Mouse (Mus musculus) midbrain, postnatal 0 days (tissue): Measurements from ENCODE around the gene Zc3h12b. TPM values are rescaled to one million over a fixed set of nuclear protein-coding genes. Genes with fewer than 3 reads are reported as not detected.
"Not testable (repeated sequence)": the region's sequence is repeated elsewhere in the genome, so short reads cannot be mapped to it uniquely, and the experiment has no call there.

Experiments used
- ATAC-seq: fragments of 200-750 bp; cut with Nextera tagmentation; 2 replicates; pipeline ENCODE4 v1.8.0; 2017; ENCODE audit warnings: moderate number of reproducible peaks, mild to moderate bottlenecking, moderate TSS enrichment, moderate library complexity; ENCODE audit not compliant: low FRiP score
- DNase-seq: peaks from one replicate; pipeline ENCODE4 v3.0.0-alpha.2; 2015; ENCODE audit warnings: low spot score
- H3K27ac ChIP-seq: fragments of 300-500 bp; sonication (generic); 2 replicates; pipeline ENCODE4 v1.5.1; 2014; ENCODE audit warnings: low read depth, mild to moderate bottlenecking, low read length, mixed read lengths
- H3K27me3 ChIP-seq: fragments of 300-500 bp; sonication (generic); 2 replicates; pipeline ENCODE4 v1.6.1; 2014; ENCODE audit warnings: low read length, control low read depth, mixed read lengths; ENCODE audit not compliant: insufficient read depth
- H3K36me3 ChIP-seq: fragments of 300-500 bp; sonication (generic); 2 replicates; pipeline ENCODE4 v1.6.1; 2014; ENCODE audit warnings: low read length, control low read depth, mixed read lengths; ENCODE audit not compliant: insufficient read depth
- H3K4me1 ChIP-seq: fragments of 300-500 bp; sonication (generic); 2 replicates; pipeline ENCODE4 v1.6.1; 2014; ENCODE audit warnings: mild to moderate bottlenecking, control low read depth, antibody characterized with exemption, low read length, mixed read lengths; ENCODE audit not compliant: insufficient read depth
- H3K4me2 ChIP-seq: fragments of 300-500 bp; sonication (generic); 2 replicates; pipeline ENCODE4 v1.6.1; 2014; ENCODE audit warnings: low read depth, mild to moderate bottlenecking, low read length, mixed read lengths; ENCODE audit not compliant: poor library complexity, severe bottlenecking
- H3K4me3 ChIP-seq: fragments of 300-500 bp; sonication (generic); 2 replicates; pipeline ENCODE4 v1.5.1; 2014; ENCODE audit warnings: low read depth, mild to moderate bottlenecking, low read length, moderate library complexity
- H3K9ac ChIP-seq: fragments of 300-500 bp; sonication (generic); replicated peaks from 2 replicates; pipeline ENCODE4 v1.6.1; 2014; ENCODE audit warnings: mild to moderate bottlenecking, low read length, moderate library complexity, mixed read lengths; ENCODE audit not compliant: poor library complexity, severe bottlenecking
- H3K9me3 ChIP-seq: fragments of 300-500 bp; sonication (generic); 2 replicates; pipeline ENCODE4 v1.6.1; 2016; ENCODE audit warnings: low read length, control low read depth
- CTCF ChIP-seq: IDR thresholded peaks from 2 replicates; pipeline ENCODE4 v1.5.1; 2016; ENCODE audit warnings: antibody characterized with exemption, mild to moderate bottlenecking
- WGBS: fragments of 180-500 bp; shearing (Covaris S2); extraction: QIAGEN DNeasy Blood & Tissue Kit; methylation state at CpG from one replicate; pipeline ENCODE4 v1.1.7; 2014; 5-methylcytosine and 5-hydroxymethylcytosine counted together
- polyA plus RNA-seq: library from polyadenylated mRNA; unstranded; fragments of >200 nt; fragmentation: Nextera tagmentation; extraction: Ambion mirVana; gene quantifications from 2 replicates; pipeline ENCODE4 v1.2.1, GENCODE M21; 2015
- total RNA-seq: library from RNA; depleted of rRNA; stranded (reverse); fragments of >200 nt; gene quantifications from 2 replicates; pipeline ENCODE4 v1.2.3, GENCODE M21; 2014

Gene Zc3h12b
- total and polyA plus RNA-seq, 2 experiments from 2014 or later, result 4.0 to 12.7 TPM

GRCm38 (mm10) chrX:95950776-95951175 lies 239.3 kb downstream of the Zc3h12b start:
- DNase-seq (peak; percentile 51), ATAC-seq (no peak)
- WGBS, result 49% methylated on average over 3 of the region's 3 CpGs
- Histone ChIP-seq H3K36me3 (peaks cover 2% of the 10 kb centered on the region; the same call in 1 of the 2 replicates), H3K4me3 (no peak overlapping the region), H3K4me2 (no peak overlapping the region), H3K27me3 (no peaks in the 10 kb centered on the region), H3K9ac (no peak overlapping the region), H3K9me3 (no peaks in the 10 kb centered on the region), H3K4me1 (no peaks in the 10 kb centered on the region), H3K27ac (no peak overlapping the region)
- peak; percentile 73 for TF ChIP-seq CTCF

DNA sequence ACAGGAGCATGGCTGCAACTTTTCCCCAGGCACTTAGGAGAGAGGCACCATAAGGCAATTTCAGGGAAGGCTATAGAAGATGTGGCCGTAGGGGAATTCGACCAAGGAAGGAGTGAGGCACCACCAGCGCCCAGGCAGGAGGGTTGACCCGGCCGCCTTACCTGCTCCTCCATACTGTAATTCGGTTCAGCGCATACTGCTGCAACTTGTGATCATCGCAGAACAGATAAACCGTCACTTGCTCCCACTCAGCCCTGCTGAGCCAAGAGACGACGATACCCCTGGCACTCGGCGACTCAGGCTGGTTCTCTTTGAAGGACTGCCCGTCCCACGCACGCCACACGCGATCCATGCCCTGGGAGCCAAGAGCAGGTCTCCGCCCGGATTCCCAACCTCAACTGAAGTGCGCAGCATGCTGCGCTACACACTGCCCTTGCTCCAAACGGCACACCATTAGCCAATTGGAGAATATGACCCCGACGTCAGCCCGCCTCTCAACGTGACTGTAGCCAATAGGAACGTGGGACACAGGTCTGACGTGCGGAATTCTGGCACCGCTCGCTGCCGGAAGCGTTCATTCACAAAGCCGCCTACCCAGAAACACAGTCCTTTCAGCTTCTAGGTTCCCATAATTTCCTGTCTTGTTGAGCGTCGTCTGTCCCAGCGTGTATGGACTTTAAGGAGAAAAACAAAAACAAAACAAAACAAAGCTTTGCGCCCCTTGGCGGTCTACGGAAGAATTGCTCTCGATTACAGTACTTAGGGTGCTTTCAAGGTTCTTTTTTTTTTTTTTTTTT lies 245.2 kb downstream of the Zc3h12b start, which contains the start of gene Las1l:
TSS of gene Las1l (minus strand) at position 466 of the 797 bp plus-strand sequence.
- Histone ChIP-seq H3K9me3 (no peaks in the 10 kb centered on the region), H3K36me3 (no peaks in the 10 kb centered on the region), H3K9ac (peak within 1 kb of the TSS; percentile 46), H3K27ac (peak within 1 kb of the TSS; percentile 47; the same call in 1 of the 2 replicates), H3K4me3 (peak within 1 kb of the TSS; percentile 50), H3K4me1 (no peaks in the 10 kb centered on the region), H3K27me3 (no peaks in the 10 kb centered on the region), H3K4me2 (peak within 1 kb of the TSS; percentile 53)
- ATAC-seq (peak; percentile 100), DNase-seq (peak; percentile 96)
- 26% methylated on average over 42 of the region's 42 CpGs for WGBS
- TF ChIP-seq CTCF, result peak; percentile 62

GRCm38 (mm10) chrX:95957461-95957860 lies 246.0 kb downstream of the Zc3h12b start:
- WGBS, result 38% methylated on average over 11 of the region's 11 CpGs

GRCm38 (mm10) chrX:95963366-95963765 lies 251.9 kb downstream of the Zc3h12b start:
- no peak overlapping the region for H3K4me3 ChIP-seq
- no peaks in the 10 kb centered on the region for H3K27me3 ChIP-seq
- no peak overlapping the region for H3K27ac ChIP-seq
- ATAC-seq (no peak), DNase-seq (no peak)
- no peaks in the 10 kb centered on the region for H3K4me1 ChIP-seq
- no peaks in the 10 kb centered on the region for H3K9me3 ChIP-seq
- no peak overlapping the region for H3K4me2 ChIP-seq
- TF ChIP-seq CTCF, result no peak
- 85% methylated on average over 2 of the region's 2 CpGs for WGBS
- no peaks in the 10 kb centered on the region for H3K36me3 ChIP-seq
- H3K9ac ChIP-seq, result no peak overlapping the region

More at GRCm38 (mm10) chrX:95957461-95957860, 246.0 kb downstream of the Zc3h12b start:
- not testable (repeated sequence) for H3K27ac ChIP-seq, H3K4me1 ChIP-seq, ATAC-seq, H3K9ac ChIP-seq, H3K9me3 ChIP-seq, DNase-seq, H3K36me3 ChIP-seq, H3K27me3 ChIP-seq
- Histone ChIP-seq H3K4me2 (peak overlapping the region; percentile 40), H3K4me3 (peak overlapping the region; percentile 50; the same call in 1 of the 2 replicates)

- TF ChIP-seq CTCF, result no peak
- Histone ChIP-seq H3K36me3 (no peaks in the 10 kb centered on the region), H3K4me3 (no peak overlapping the region), H3K4me1 (no peaks in the 10 kb centered on the region), H3K9me3 (no peaks in the 10 kb centered on the region), H3K4me2 (no peak overlapping the region), H3K27ac (no peak overlapping the region), H3K9ac (no peak overlapping the region), H3K27me3 (no peaks in the 10 kb centered on the region)
- WGBS, result 82% methylated on average over 6 of the region's 6 CpGs
- DNase-seq (no peak), ATAC-seq (no peak)
These were observed 253.6 kb downstream of the Zc3h12b start for GRCm38 (mm10) chrX:95965036-95965435.

- ATAC-seq, result peak; percentile 87
- no peaks in the 10 kb centered on the region for H3K4me1 ChIP-seq
- peak; percentile 89 for DNase-seq
- peak overlapping the region; percentile 38 for H3K4me3 ChIP-seq
- peak overlapping the region; percentile 64 for H3K9ac ChIP-seq
- 22% methylated on average over 25 of the region's 28 CpGs for WGBS
- H3K27ac ChIP-seq, result peak overlapping the region; percentile 74
- H3K9me3 ChIP-seq, result no peaks in the 10 kb centered on the region
- H3K27me3 ChIP-seq, result no peaks in the 10 kb centered on the region
- peak; percentile 49 for TF ChIP-seq CTCF
- H3K36me3 ChIP-seq, result no peaks in the 10 kb centered on the region
- peak overlapping the region; percentile 52 for H3K4me2 ChIP-seq
These were observed 256.5 kb downstream of the Zc3h12b start for GRCm38 (mm10) chrX:95967847-95968593.
